Mouse (Mus musculus) gastrocnemius, postnatal 25 days (tissue): Measurements from ENCODE around the gene Cutal. TPM values are rescaled to one million over a fixed set of nuclear protein-coding genes. Genes with fewer than 3 reads are reported as not detected.
"Not testable (repeated sequence)": the region's sequence is repeated elsewhere in the genome, so short reads cannot be mapped to it uniquely, and the experiment has no call there.

Experiments
- DNase-seq: peaks from one replicate; pipeline ENCODE4 v3.0.0; 2022
- long read RNA-seq, 2 experiments: library from polyadenylated mRNA; stranded (forward); transcript quantifications; one replicate each; pipeline ENCODE4 v2.0.0; 2021
- total RNA-seq, 2 experiments: library from RNA; stranded (reverse); gene quantifications; 1 replicate in 1 of 2; 2 replicates in 1 of 2; pipeline ENCODE4 v1.2.3; 2021

The Cutal gene
- total RNA-seq: under 1 TPM; 0.38 TPM
- long read RNA-seq, experiment 1: 0 reads
- long read RNA-seq, experiment 2: 0 reads

DNA sequence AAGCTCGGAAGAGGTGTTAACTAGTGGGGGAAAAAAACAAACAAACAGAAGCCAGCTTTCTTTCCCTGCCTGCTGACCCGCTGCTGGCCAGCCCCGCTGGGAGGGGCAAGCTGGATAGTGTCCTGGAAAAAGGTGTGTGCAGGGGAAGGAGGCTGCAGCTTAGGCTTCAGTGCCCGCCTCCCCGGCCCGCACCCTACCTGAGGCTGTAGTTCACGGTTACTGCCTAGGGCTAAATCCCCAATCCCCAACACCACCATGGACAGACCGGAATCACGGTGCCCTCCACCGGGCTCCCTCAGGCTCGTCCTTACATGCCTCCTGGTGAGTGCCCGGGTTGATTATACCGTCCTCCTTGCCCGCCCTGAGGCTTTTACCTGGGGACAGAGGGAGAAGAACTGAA lies at the start of gene Cutal:
Cutal (plus strand) TSS at position 126 of the 400 bp plus-strand sequence.
- no peak for DNase-seq

DNA sequence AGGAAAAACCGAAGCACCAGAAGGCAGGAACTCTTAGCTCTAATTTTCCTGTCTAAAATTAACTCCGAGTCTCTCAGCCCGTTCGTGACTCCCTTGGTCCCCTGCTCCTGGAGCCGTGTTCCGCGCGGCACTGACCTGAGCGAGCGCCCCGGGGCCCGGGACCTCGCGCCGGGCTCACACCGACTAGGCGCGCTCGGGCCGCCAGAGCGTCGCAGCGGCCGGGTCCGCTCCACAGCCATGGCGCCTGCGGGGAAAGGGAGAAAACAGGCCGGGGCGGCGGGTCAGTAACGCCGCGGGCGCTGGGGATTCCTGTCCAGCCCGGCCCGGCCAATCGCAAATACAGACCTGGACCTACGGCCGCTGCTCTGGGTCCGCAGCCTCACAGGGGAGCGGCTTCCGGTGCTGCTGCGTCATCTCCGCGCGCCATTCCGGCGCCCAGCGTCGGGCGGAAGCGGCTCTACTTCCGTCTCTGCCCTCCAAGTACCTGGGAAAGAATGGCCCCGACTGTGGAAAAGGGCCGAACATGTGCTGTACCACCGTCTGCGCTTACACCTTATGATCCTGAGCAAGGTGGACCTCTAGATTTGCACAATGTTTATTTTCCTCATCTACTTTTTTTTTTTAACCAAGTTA lies 48.3 kb upstream of the Cutal start, which contains the start of gene Fbxw2:
Fbxw2 (minus strand) TSS at position 485 of the 633 bp plus-strand sequence.
- peak; percentile 91 for DNase-seq

DNA sequence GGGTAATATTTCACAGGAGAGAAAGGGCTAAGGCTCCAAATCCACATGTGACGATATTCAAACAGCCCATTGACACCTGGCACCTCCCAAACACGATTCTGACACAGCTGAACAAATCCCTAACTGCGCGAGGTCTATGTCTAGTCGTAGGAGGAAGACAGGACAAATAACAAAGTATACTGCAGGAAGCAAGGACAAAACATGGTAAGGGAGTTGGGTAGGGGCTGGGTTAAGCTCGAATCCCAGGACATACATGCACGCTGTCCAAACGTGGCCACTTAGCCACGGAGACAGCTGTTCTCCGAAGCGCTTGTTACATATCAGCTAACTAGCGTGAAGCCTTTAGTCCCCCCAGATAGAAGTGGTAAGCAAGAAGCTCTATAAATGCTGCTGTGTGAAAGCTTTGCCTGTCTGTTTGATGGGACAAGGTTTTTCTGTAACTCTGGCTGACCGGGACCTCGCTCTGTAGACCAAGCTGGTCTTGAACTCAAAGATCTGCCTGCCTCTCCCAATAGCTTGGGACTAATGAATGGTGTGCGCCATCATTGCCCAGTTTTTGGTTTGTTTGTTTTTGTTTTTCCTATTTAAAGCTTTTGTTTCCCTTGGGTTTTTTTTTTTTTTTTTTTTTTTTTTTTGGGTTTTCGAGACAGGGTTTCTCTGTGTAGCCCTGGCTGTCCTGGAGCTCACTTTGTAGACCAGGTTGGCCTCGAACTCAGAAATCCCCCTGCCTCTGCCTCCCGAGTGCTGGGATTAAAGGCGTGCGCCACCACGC lies 47.5 kb upstream of the Cutal start:
- no peak for DNase-seq

DNA sequence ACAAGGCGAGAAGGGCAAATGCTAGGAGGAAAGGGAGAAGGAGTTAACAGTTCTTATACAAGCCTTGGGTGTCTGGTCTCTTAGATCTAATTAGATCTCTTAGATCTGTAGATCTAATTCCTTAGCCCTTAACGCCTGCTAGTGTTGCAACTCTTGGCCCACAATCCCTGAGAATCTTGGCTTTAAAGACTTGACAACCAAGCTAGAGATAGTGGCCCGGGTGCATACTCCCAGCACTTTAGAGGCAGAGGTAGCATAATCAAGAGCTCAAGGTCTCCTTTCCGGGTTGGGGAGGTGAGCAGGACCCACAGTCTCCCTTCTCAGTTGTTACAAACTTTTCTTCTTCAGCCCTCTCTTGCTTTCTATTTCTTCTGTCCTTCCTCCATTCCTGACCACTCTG lies 46.6 kb upstream of the Cutal start:
- no peak for DNase-seq

DNA sequence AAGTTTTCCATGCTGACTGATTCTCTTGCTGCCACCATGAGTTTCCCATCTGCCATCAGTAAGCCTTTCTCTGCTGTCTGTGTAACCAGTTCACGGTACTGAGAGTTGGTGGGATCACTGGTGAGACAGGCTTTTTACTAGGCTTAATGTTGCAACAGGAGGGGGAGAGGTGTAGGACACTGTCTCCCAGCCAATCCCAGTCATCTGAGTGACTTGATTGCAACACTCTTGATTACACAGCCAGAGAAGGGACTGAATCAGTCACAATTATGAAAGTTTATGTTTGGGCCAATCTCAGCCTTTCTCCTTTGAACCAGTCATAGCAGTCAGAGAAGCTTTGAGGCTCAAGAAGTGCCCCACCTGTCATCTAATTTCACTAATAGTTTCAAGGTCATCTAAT lies 46.2 kb upstream of the Cutal start:
- no peak for DNase-seq

DNA sequence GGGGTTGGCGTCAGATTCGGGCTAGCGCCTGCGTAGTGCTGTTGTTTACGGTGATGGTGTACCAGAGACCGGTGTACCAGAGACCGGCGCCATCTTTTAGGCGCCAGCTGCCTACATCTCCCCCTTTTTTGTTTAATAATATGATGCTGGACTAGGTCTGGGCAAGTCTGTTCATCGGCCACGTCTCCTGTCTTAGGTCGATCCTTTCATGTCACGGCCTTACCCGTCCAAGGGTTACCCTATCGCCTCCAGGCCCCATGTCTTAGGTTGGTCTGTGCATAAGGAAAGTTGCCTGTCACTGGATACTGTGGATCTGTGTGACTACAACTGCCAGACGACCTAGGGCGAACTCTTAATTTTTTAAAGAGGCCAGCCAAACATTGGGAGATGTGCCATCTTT lies 44.1 kb upstream of the Cutal start:
- not testable (repeated sequence) for DNase-seq

DNA sequence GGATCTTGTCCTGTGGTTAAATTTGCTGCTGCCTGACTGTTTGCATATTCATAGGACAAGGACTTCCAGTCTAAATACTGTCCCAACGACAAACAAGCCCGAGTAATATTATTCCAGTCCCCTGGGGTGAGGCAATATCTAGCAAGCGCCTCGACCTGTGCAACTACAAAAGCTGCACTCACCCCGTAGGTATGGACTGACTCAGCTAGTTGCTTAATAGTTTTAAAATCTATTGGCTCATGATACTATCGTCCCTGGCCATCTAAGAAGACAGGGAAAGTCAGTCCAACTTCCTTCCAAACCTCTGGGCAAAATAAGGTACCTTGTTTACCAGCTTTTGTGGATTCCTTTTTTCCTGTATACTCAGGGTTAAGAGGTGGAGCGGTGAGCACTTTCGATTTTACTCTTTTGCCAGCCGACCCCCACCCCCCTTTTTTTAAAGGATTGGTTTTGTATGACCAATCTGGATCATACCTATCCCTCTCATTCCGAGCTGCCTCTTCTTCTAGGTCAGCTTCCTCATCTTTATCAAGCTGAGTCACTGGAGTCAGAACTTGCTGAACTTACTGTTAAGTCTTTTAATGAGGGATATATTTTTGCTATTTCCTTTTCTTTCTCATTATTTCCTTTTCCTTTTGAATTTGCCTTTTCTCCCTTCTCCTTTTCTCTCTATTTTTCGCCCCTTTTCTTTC lies 41.3 kb upstream of the Cutal start, which contains the start of gene Gm34653:
Gm34653 (plus strand) TSS at position 242 of the 692 bp plus-strand sequence.
- DNase-seq: not testable (repeated sequence)

DNA sequence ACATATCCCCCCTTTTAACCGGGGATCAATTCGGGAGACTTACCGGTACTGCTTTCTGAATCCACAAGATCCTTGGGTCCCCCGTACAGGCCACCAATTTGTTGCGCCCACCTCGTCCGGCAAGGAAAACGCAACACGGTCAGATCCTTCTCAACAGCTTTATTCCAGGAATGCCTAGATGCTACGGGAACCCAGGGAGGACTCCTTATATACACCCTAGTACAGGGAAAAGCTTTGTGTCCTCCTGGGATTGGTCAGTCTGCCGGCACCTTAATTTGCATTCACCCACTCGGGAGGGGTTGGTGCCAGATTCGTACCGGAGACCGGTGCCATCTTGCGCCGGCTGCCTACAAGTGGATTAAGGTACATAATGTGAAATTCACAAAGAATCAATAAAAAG lies 40.6 kb upstream of the Cutal start:
- DNase-seq: no peak

DNA sequence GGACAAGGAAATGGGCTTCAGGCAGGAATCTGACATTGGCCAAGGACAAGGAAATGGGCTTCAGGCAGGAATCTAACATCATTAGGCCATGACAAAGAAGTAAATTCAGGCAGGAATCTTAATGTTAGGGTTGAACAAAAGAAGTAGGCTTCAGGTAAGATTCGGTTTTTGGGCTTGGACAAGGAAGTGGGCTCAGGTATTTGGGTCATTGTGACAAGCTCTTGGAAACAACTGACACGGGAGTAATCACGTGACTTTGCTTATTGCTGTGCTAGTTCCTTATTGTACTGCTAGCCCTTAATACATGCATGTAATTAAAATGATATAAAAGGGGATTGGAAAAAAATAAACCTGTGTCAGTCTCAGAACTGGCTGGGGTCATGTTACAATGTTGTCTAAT lies 38.5 kb upstream of the Cutal start:
- no peak for DNase-seq

DNA sequence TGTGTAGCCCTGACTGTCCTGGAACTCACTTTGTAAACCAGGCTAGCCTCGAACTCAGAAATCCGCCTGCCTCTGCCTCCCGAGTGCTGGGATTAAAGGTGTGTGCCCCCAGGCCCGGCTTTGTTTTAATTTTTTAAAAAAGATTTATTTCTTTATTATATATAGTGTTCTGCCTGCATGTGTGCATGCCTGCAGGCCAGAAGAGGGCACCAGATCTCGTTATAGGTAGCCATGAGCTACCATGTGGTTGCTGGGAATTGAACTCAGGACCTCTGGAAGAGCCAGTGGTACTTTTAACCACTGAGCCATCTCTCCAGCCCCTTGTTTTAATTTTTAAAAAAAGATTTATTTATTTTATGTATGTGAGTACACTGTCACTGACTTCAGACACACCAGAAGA lies 34.1 kb upstream of the Cutal start:
- not testable (repeated sequence) for DNase-seq

DNA sequence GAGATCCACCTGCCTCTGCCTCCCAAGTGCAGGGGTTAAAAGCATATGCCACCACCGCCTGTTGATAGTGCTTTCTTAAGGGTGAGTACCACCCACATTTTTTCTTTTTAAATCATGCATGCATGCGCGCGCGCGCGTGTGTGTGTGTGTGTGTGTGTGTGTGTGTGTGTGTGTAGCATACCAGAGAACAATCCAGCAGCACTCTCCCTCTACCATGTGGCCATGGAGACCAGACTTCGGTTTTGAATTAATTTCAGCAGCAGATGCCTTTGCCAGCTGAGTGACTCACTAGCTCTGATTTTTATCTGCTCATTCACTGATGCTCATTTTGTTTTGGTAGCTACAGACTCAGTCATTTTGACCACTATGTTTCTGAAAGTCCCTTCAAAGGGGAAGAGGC lies 32.5 kb upstream of the Cutal start:
- no peak for DNase-seq

DNA sequence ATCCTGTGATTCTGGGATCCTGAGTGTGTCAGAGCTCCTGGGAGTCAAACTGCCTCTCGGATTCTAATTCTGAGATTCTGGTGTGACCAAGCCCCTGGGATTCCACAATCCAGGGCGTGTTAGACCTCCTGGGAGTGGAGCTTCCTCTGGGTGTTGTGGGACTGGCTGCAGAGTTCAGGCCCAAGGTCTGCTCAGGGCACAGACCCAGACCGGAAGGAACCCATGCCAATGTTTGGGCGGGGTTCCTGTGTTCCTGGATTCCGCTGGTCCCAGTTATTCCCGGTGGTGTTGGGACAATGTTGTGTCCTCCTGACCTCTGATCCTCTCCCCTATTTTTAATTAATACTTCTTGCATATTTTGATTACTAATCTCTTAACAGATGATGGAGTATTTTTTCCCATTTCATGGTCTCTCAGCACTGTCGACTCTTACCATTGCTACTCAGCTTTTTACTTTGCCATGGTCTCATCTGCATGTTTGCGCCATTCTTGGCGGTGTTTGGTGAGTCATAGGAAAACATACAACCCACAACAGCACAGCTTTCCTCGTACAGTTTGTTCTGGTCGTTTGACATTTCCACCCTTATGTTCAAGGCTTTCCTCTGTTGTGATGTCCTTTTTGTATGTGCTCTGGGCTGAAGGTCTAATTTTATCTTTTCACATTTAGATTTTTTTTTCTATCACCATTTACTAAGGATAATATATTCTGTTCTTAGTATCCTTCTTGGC lies 30.8 kb upstream of the Cutal start:
- DNase-seq: peak; percentile 66

DNA sequence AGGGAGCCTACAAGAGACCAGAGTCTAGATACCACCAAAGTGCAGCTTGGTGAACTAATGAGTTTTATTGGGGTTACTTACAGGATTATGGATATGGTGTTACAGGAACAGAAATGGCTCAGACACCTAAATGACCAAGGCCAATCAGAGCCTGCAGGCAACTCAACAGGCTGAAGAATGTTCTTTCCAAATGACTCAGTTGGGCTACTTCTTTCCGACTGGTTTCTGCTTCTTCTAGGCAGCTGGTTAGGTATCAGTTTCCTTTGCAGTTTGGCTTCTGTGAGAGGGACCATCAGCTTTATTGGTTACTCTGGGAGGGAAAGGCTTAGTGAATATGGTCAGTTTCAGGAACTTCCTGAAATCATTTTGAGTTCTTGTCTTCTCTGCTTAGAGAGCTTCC lies 26.5 kb upstream of the Cutal start:
- no peak for DNase-seq

DNA sequence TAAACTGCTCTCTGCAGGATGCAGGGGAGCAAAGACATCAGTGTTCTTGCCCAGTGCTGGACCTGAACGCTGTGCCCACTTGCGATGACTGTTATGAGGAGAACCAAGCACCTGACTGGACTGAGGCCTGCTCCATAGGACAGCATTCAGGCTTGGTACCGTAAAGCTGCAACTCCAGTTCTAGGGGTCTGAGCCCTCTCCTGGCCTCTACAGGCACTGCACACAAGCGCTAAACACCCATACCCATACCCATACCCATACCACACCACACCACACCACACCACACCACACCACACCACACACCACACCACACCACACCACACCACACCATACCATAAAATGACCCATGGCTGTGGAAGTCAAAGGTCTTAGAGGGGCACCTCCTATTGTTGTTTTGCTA lies 18.9 kb upstream of the Cutal start:
- no peak for DNase-seq

DNA sequence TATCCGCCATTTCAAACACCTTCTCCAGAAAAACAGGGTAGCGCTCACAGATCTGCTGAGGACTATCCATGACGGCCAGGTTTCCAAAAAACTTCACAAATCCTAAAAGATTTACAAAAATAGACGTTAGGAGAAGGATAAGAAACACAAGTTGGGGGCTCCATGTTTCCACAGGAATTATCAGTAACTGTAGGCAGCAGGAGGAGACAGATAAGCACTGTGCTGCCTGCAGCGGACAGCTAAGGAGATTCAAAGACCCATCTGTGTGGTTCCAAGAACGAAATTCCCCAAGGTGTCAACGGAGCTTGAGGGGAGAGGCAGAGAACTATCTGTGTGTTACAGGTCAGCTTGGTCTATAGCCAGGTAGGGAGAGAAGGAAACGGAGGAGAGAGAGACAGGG lies 16.5 kb upstream of the Cutal start:
- no peak for DNase-seq

DNA sequence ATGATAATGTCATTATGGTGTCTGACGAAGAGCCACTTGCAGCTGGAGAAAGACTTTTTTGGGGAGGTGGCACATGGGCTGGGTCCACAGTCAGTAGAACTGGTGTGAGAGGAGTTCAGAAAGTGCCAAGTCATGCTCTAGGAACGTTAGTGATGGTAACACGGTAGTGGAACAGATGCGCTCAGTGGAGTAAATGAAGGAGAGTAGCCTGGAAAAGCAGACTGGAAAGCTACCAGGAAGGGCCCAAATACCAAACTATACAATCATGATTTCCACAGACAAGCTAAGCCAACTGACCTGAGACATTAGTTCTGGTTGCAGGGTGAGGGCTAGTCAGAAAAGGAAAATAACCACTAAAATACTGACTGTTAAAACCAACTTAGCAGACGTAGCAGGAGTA lies 4.5 kb upstream of the Cutal start:
- DNase-seq: no peak

DNA sequence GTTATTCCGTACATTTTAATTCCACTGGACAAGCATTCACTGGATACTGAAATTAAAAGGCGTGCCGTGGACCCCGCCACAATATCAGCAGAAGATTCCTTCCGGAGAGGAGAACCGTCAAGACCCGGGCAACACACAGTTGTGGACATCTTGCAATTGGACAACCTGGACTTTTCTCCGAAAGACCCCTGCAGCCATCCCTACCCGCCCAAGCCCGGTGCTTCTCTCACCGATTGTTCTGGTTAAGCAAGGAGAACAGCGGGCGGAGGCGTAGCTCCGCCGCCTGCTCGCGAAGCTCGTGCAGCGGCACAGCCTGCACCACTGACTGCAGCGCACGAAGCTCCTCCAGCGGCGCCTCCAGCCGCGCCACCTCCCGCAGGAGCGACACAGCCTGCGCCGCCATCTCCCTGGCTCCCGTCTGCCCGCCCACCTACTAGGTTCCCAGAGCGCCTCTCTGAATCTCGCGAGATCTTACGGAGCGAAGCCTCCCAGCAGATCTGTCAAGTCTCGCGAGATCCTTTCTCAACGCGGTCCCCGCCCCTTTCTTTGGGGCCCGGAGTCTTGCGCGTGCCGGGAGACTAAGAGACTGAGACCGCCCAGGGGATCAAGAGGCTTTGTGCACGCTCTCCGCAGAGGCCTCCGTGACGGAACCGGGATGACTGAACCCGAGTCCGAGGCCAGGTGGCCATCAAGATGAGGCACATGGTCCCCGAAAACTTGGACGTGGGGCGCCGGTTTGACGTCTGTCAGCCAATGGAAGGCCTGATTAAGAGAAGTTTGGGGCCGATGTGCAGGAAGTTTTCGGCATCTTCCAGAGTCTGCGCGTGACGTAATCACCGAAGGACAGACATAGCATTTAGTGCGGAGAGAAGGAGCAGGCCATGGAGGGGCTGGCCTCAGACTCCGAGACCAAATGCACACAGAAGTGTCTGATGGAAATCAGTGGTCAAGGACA lies 3.4 kb upstream of the Cutal start:
- DNase-seq: peak; percentile 93

DNA sequence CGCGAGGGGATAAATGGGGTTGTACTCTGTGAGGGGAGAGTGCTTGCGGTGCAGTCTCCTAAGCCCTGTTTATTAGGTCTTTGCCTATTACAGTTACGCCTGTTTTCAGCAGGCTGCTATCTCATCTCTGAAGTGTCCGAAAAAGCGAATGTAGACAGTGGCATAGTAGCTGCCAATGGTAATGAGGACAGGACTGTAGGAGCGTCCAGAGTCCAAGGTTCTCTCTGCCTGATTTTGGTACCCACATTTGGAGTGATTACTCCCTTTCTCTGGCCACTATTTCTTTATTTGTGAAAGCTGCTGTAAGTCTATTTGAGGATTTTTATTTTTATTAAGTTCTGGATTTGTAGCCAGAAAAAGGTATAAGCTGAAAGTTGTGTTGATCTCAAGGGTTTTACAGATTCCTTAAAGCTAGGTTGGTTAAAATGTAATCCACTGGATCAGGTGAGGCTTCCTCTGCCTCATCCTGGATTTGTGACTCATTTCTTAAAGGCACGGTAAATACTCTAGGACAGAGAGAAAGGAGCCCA lies 685 bp downstream of the Cutal start, which contains the start of gene Psmd5:
Psmd5 (minus strand) TSS at position 153 of the 530 bp plus-strand sequence.
- no peak for DNase-seq

DNA sequence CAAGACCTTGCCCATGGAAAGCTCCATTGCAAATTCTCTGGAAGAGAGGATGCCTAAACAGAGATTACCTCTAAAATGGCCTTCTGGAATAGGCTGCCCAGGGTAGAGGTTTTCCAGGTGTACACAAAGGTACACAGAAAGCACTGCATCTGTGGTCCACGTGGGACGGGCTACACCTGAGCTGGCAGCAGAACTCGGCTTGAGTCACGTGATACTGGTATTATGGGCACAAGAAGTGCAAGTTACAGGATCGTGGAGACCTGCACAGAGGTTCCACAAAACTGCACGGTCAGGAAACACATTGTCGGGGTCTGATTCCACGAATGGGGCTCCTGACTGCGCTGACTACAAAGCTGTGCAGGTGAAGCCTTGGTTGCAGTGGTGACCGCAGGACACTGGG lies 5.9 kb downstream of the Cutal start:
- no peak for DNase-seq

DNA sequence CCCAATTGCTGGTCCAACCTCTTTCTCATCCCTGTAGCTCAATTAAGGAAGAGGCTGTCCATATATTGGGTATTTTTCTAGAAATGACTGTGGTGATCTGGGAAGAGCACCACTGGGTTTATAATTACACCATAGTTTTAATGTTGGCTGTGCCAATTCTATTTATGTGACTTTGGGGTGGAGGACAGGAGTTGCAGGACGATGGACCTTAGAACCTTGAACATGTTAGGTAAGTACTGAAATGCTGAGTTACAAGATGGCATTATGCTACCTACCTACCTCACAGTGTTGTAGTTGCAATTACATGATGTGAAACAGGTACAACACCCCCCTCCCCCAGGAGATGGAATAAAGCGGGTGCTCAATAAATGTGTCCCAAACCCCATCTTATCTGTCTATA lies 8.6 kb downstream of the Cutal start:
- DNase-seq: no peak

DNA sequence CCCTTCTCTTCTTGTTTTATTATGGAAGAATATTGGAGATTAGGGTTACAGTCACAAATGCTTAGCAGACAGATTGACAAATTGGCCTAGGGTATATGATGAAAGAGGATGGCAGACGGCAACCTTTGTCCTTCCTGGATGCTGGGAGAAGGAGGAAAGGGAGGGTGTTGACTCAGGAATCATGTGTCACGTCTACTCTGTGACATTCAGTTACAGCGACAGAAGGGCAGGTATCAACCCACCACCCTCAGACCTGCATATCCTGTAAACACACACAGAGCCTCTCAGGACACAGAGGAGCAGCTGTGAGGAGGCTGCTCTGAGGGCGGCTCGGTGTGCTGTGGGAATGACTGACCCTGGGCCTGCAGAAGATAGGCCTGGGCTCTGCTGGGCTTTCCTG lies 9.0 kb downstream of the Cutal start:
- no peak for DNase-seq
